Mouse (Mus musculus): Measurements from ENCODE around the gene Mical3. TPM values are rescaled to one million over a fixed set of nuclear protein-coding genes. Genes with fewer than 3 reads are reported as not detected.

Mical3 gene
- polyA plus RNA-seq, 1 experiment from 2014 or later: 20.7 TPM

DNA sequence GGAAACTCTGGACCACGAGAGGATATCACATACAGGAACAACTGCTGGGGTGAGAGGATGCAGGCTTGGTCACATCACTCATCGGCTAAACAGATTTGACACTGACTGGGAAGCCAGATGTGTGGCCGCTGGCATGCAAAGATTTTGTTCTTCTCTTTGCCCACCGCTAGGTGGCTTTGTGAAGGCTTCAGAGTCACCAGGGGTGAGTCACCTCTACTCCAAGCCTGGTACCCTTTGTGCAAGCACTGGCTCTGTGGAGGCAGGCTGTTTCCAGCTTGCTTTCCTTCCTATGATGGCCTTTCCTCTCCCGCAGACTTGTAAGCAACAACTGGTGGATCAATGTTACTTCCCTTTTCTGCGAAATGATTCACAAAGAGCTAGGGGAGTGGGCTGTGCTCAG is 149.3 kb downstream of the Mical3 start:
- 70% methylated on average over 6 of the region's 6 CpGs for WGBS
- Histone ChIP-seq H3K4me2 (replicated peaks) (no peak overlapping the region), H3K4me3 (no peak overlapping the region), H3K9me3 (replicated peaks) (no peaks in the 10 kb centered on the region), H3K27me3 (no peaks in the 10 kb centered on the region), H3K27ac (no peak overlapping the region), H3K9ac (no peak overlapping the region), H3K36me3 (peaks cover 21% of the 10 kb centered on the region), H3K4me1 (peaks cover 21% of the 10 kb centered on the region)
- ATAC-seq (ENCODE audit: low FRiP score): no peak

DNA sequence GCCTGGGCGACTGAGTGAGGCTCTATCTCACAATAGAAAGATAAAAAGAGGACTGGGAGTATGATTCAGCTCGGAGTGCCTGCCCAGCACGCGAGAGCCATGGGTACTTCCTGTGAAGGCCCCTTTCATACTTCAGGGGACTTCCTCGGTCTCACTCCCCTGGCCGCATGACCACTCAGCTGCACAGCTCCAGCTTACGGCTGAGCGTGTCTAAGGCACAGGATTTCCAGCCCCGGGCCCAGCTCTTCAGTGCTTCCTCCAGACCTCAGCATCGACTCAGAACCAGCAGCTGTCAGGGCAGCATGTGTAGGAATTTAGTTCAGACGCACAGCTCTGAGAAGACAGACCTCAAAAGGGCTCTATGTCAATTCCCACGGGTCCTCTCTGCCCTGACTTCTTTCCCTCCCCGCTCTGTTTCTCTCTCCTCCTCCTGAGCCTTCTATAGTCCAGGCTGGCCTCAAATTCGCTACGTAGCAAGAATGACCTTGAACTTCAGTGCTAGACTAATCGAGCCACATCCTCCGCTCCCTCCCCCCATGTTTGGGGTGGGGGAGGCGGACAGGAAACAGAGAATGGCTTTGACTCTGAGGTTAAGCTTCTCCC is 152.7 kb downstream of the Mical3 start:
- Histone ChIP-seq H3K27ac (peak overlapping the region; percentile 60; the same call in 1 of the 2 replicates), H3K4me1 (peaks cover 21% of the 10 kb centered on the region), H3K9ac (no peak overlapping the region), H3K4me3 (no peak overlapping the region), H3K27me3 (no peaks in the 10 kb centered on the region), H3K9me3 (replicated peaks) (no peaks in the 10 kb centered on the region), H3K4me2 (replicated peaks) (no peak overlapping the region), H3K36me3 (peaks cover 13% of the 10 kb centered on the region; the same call in 1 of the 2 replicates)
- ATAC-seq (ENCODE audit: low FRiP score): 0 out of 2 replicates have a peak, but pooled peaks have one; percentile 42
- WGBS: 45% methylated on average over 18 of the region's 18 CpGs

DNA sequence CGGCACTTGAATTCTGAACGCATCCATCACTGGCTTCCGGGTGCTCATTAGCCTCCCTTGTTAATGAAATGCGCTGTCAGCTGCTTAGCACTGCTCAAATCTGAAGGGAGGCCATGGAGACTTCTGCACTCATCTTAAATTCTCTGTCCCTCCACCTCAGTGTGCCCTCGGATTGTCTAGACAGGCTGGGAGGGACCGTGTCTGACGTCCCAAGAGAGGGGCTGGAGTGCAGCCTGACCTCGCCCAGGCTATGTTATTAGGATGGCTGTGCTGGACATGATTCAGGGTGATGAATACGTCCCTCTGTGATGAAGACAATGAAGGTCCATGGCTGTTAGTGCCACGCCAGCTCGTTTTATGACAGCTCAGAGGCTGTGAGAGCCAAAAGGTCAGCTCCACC is 153.8 kb downstream of the Mical3 start:
- peak; percentile 42 for ATAC-seq (ENCODE audit: low FRiP score)
- H3K4me1 ChIP-seq: peaks cover 21% of the 10 kb centered on the region
- WGBS: 39% methylated on average over 11 of the region's 11 CpGs
- no peak overlapping the region for H3K9ac ChIP-seq
- no peak overlapping the region for H3K4me2 ChIP-seq (replicated peaks)
- H3K9me3 ChIP-seq (replicated peaks): no peaks in the 10 kb centered on the region
- H3K27ac ChIP-seq: no peak overlapping the region
- H3K4me3 ChIP-seq: no peak overlapping the region
- H3K27me3 ChIP-seq: no peaks in the 10 kb centered on the region
- peaks cover 14% of the 10 kb centered on the region; the same call in 1 of the 2 replicates for H3K36me3 ChIP-seq

DNA sequence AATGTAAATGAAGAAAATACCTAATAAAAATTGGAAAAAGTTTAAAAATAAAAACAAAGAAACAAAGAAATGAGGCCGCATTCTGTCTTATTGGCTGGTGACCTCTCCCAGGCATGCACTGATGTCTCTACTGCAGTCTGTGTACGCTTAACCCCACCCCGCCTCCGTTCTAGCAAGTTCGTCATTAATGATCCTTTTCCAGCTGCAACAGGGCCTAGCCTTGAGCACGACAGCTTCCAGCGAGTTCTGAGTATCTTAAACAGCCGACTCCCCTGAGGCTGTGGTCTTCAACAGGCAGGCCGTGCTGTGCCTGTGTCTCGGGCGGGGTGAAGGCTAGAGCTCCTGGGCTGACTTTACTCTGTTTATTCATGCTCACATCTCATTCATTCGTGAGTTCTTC is 154.7 kb downstream of the Mical3 start:
- Histone ChIP-seq H3K27me3 (no peaks in the 10 kb centered on the region), H3K36me3 (peaks cover 9% of the 10 kb centered on the region; the same call in 1 of the 2 replicates), H3K4me2 (replicated peaks) (no peak overlapping the region), H3K27ac (no peak overlapping the region), H3K4me3 (no peak overlapping the region), H3K9me3 (replicated peaks) (no peaks in the 10 kb centered on the region), H3K4me1 (peaks cover 21% of the 10 kb centered on the region), H3K9ac (no peak overlapping the region)
- no peak for ATAC-seq (ENCODE audit: low FRiP score)
- 72% methylated on average over 12 of the region's 12 CpGs for WGBS

DNA sequence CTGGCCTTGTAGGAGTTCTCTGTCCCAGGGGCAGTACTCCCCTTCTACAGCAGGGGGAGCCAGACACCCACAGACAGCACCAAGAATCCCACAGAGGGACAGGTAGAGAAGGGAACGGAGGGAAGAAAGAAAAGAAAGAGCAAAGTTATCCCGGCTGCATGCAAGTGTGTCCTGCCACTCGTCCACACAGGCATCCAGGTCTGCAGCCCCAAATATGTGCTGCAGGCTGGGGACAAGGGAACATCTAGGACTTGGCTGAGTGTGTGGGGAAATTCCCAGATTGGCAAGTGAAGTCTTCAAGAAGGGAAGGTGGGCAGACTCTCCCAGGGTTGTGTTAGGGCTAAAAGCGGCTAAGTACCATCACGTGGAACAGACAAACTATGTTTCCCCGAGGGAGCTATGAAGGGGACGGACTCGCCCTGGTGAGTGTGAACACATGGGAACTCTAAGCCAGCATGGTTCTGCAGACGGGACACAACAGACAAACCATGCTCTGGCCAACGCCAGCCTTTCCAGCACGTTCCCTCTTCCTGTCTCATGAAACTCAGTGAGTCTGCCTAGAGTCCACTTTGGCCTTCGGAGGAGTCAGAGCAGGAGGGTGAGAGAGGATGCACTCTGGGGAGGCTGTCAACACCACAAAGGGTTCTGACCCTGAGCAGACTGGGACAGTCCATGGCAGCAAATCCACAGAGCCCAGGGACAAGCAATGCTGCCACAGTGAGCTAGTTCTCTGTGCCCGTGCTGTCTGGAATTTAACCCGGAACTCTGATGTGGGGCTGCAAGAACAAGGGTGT is 158.8 kb downstream of the Mical3 start:
- Histone ChIP-seq H3K4me1 (peaks cover 5% of the 10 kb centered on the region), H3K4me3 (no peak overlapping the region), H3K9ac (no peak overlapping the region), H3K9me3 (replicated peaks) (no peaks in the 10 kb centered on the region), H3K27ac (no peak overlapping the region), H3K4me2 (replicated peaks) (no peak overlapping the region), H3K27me3 (no peaks in the 10 kb centered on the region), H3K36me3 (peaks cover 21% of the 10 kb centered on the region)
- ATAC-seq (ENCODE audit: low FRiP score): peak; percentile 81
- WGBS: 62% methylated on average over 14 of the region's 14 CpGs

DNA sequence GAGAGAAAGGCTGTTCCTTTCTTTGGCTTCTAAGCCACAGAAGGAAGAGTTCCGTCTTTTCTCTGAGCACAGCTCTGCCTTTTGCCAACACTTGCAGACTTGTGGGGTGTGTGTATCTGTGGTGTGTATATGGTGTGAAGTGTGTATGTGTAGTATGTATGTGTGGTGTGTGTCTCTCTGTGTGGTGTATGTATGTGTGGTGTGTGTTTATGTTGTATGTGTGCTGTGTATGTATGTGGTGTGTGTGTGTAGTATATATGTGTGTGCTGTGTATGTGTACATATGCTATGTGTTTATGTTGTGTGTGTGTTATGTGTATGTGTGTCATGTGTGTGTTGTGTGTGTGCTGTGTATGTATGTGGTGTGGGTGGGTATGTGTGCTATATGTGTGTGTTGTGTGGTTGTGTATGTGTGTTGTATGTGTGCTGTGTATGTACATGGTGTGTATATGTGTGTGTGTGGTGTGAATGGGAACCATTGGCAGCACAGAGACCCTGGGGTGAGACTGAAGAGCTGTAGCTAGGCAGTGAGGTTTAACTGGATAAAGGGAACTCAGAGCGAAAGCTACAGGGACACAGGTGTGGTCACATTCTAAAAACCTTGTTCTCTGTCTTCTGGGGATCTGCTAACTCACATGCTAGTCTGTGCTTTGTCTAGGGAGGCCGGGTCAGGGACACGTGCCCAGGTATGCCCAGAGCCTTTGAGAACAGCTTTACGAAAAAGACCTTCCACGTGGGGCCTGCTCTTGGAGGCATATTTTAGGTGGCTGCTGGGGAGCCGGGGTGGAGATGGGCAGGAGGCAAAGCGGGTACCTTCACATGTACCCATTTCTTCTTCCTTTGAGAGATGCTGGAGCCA is 159.6 kb downstream of the Mical3 start:
- H3K4me3 ChIP-seq: no peak overlapping the region
- peaks cover 21% of the 10 kb centered on the region for H3K36me3 ChIP-seq
- H3K27ac ChIP-seq: no peak overlapping the region
- peak; percentile 43; the same call in 1 of the 2 replicates for ATAC-seq (ENCODE audit: low FRiP score)
- H3K9me3 ChIP-seq (replicated peaks): no peaks in the 10 kb centered on the region
- H3K27me3 ChIP-seq: no peaks in the 10 kb centered on the region
- WGBS: 65% methylated on average over 8 of the region's 8 CpGs
- H3K4me1 ChIP-seq: no peaks in the 10 kb centered on the region
- H3K4me2 ChIP-seq (replicated peaks): no peak overlapping the region
- no peak overlapping the region for H3K9ac ChIP-seq

DNA sequence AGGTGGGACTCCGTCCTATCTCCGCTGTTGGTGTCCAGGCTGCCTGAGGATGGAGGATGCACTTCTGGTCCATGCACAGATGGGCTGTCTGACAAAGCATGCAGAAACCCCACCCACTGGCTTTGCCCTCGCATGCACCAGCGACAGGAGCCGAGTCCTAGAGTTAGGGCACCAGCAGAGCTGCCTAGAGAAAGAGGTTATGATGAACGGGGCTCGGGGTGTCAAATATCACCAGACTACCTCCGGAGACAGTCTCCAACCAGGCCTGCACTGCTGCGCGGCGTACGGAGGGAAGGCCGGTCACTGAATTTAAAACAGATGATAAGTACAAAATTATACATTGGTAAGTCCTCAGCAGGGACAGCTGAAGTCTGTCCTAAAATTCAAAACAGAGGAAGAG is 165.0 kb downstream of the Mical3 start:
- H3K27ac ChIP-seq: no peak overlapping the region
- peaks cover 15% of the 10 kb centered on the region for H3K36me3 ChIP-seq
- H3K4me2 ChIP-seq (replicated peaks): no peak overlapping the region
- H3K9ac ChIP-seq: no peak overlapping the region
- no peak for ATAC-seq (ENCODE audit: low FRiP score)
- no peaks in the 10 kb centered on the region for H3K4me1 ChIP-seq
- no peaks in the 10 kb centered on the region for H3K27me3 ChIP-seq
- 72% methylated on average over 13 of the region's 13 CpGs for WGBS
- no peaks in the 10 kb centered on the region for H3K9me3 ChIP-seq (replicated peaks)
- H3K4me3 ChIP-seq: no peak overlapping the region

DNA sequence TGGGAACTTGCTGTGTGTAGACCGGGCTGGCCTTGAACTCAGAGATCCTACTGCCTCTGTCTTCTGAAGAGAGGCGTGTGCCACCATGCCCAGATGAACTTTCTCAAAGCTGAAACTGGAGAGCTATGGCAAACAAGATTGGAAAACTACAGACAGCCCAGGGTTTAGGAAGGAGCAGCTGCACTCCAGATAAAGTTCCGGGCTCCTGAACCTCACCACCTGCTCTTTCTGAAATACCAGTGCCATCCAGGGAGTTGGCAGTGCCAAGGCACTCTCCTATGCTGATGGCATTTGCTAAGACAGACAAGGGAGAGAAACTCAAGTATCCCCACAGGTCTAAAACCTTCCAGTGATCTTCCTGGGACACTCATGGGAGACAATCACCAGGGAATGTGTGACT is 166.6 kb downstream of the Mical3 start:
- Histone ChIP-seq H3K4me1 (no peaks in the 10 kb centered on the region), H3K4me2 (replicated peaks) (no peak overlapping the region), H3K4me3 (no peak overlapping the region), H3K9me3 (replicated peaks) (no peaks in the 10 kb centered on the region), H3K27ac (no peak overlapping the region), H3K27me3 (no peaks in the 10 kb centered on the region), H3K36me3 (peaks cover 16% of the 10 kb centered on the region), H3K9ac (no peak overlapping the region)
- 90% methylated on average over 3 of the region's 3 CpGs for WGBS
- no peak for ATAC-seq (ENCODE audit: low FRiP score)

DNA sequence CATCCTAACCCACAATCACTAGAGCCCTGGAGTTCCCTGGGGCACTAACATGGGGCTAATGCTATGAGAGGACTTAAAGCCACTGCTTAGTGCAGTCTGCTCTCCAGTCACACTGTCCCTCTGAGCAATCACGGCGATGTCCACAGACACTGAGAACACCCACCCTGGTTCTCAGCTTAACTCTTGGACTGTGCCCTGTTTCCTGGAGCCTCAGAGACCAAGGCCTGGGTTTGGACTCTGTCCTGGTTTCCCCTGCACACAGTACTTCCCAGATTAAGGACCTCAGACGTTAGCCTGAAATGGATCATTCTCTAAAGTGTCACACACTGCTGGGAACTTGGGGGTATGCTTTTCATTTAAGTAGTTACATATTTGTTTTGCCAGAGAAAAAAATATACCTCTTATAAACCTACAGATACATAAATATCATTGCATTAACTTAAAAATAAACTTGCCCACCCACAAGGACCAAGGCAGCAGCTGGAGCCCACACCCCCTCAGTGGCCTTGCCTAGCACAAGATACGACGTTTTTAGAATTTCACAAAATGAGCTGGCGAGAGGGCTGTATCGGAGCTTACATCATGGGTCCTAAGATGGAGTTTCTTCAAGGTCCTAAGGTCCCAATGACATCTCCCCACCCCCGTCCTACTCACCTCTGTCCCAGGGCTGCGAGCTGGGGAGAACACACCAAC is 170.3 kb downstream of the Mical3 start:
- Histone ChIP-seq H3K27me3 (no peaks in the 10 kb centered on the region), H3K4me2 (replicated peaks) (no peak overlapping the region), H3K4me3 (no peak overlapping the region), H3K4me1 (no peaks in the 10 kb centered on the region), H3K36me3 (peaks cover 42% of the 10 kb centered on the region), H3K27ac (no peak overlapping the region), H3K9ac (no peak overlapping the region), H3K9me3 (replicated peaks) (no peaks in the 10 kb centered on the region)
- ATAC-seq (ENCODE audit: low FRiP score): no peak
- 89% methylated on average over 9 of the region's 9 CpGs for WGBS

DNA sequence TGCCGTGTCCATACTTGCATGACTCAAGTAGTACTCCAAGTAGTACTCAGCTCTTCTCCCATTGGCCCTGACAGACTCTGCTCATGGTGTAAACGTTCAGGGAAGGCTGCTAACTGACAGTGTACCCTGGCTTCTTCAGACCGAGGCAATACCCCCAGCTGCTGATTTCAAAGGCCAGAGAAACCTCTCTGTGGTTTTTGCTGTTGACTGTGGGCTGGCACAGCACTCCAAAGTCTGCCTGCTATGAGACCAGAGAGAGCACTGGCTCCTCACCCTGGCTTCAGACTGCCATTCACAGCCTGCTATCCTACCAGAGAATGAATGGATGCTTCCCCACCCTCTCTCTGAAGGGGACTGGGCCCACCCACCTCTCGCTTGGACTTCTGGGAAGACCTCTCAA is 173.5 kb downstream of the Mical3 start:
- Histone ChIP-seq H3K4me1 (no peaks in the 10 kb centered on the region), H3K27ac (no peak overlapping the region), H3K36me3 (peaks cover 45% of the 10 kb centered on the region), H3K4me3 (no peak overlapping the region), H3K4me2 (replicated peaks) (no peak overlapping the region), H3K9me3 (replicated peaks) (no peaks in the 10 kb centered on the region), H3K27me3 (no peaks in the 10 kb centered on the region), H3K9ac (no peak overlapping the region)
- 87% methylated on average over 4 of the region's 4 CpGs for WGBS
- no peak for ATAC-seq (ENCODE audit: low FRiP score)

DNA sequence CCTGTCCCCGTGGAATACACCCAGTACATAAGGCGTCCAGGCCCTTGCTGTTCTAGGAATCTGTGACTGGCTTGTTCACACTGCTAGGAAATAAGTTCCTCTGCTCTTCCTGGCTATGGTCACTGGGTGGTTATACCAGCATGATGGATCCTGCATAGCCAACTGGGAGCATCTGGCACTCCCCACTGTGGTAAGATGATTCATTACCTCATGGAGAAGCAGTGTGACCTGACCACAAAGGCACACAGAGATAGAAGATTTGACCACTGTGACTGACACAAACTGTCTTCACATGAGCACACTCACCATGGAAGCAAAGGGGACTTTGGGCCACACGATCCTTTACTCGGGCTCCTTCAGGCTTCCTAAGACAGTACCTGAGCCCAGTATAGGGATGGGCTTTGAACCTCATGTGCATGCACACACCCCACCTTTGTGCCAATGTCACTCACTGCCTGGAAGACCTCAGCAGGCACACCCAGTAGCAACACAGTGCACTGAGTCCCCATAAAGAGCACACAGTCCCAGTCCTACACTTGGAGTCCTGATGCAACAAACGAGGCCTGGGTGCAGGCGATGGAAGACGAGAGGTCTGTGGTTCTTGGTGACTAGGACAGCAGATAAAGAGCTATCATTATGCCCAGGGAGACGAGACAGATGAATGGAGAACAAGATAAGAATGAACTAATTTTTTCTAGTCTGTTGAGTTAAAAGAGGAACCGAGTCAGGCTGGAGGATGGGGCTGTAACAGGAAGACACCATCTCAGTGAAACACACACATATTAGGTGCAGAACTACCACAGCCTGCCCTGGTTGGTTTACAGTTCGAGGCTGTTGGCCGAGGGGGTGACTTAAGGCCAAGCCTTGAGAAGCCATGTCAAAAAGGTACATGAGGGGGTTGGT is 174.3 kb downstream of the Mical3 start:
- Histone ChIP-seq H3K36me3 (peaks cover 50% of the 10 kb centered on the region), H3K4me1 (no peaks in the 10 kb centered on the region), H3K27me3 (no peaks in the 10 kb centered on the region), H3K4me3 (no peak overlapping the region), H3K9me3 (replicated peaks) (no peaks in the 10 kb centered on the region), H3K27ac (no peak overlapping the region), H3K9ac (no peak overlapping the region), H3K4me2 (replicated peaks) (no peak overlapping the region)
- WGBS: 91% methylated on average over 11 of the region's 11 CpGs
- ATAC-seq (ENCODE audit: low FRiP score): no peak

Measured in hindbrain, embryonic 12.5 days (tissue).